Mouse (Mus musculus): ENCODE results near the gene Agr2. TPM values are rescaled to one million over a fixed set of nuclear protein-coding genes. Genes with fewer than 3 reads are reported as not detected.

Agr2 gene
- polyA plus RNA-seq (2012; rRNA removed; ENCODE audit: low replicate concordance), result 0.49 and 7.2 TPM in 2 replicates

GRCm38 (mm10) chr12:35992711-35993110 lies at the start of gene Agr2:
TSS of gene Agr2 (plus strand) at chr12:35992907.

DNA sequence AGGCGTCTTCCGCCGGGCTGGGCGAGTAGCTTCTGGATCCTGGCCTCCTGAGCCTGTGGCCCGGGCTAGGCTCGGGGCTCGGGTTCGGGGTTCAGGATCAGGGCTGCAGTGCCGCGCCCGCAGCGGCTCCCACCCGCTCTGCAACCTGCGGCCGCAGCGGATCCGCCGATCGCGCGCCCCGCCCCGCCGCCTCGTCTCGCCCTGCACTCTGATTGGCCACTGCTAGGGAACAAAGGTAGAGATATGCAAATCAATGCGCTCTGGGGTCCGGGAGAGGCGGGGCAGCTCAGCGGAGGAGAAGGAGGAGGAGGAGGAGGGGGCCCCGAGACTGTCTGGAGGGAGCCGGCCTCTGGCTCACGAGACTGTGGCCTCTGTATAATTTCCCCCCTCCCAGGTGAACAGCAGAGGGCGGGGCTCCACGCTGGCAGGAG lies 49.7 kb downstream of the Agr2 start, which contains the start of gene Tspan13:
Gene Tspan13 (minus strand): TSS at position 153 of the 431 bp plus-strand sequence.

Other genes starting within 250 kb of the Agr2 start
- not detected in 2 replicates for gene Agr3, start 67.3 kb upstream of the Agr2 start, polyA plus RNA-seq (2012; rRNA removed; ENCODE audit: low replicate concordance)
- 103 and 279 TPM in 2 replicates for gene Tspan13, start 49.6 kb downstream of the Agr2 start, polyA plus RNA-seq (2012; rRNA removed; ENCODE audit: low replicate concordance)
- 12.8 and 18.5 TPM in 2 replicates for gene Ankmy2, start 164.2 kb downstream of the Agr2 start, polyA plus RNA-seq (2012; rRNA removed; ENCODE audit: low replicate concordance)
- gene Bzw2, start 165.2 kb downstream of the Agr2 start, polyA plus RNA-seq (2012; rRNA removed; ENCODE audit: low replicate concordance), result 13.4 and 39.0 TPM in 2 replicates

All from subcutaneous adipose tissue, adult 2 months (tissue).